Mouse (Mus musculus): Measurements from ENCODE around the gene Fam129b. TPM values are rescaled to one million over a fixed set of nuclear protein-coding genes. Genes with fewer than 3 reads are reported as not detected.

Fam129b gene
- polyA plus RNA-seq, 1 experiment = 32.3 TPM

- Histone ChIP-seq H3K4me3 (ENCODE audit: insufficient read depth, low read depth, low read length) (no peak overlapping the region), H3K27ac (ENCODE audit: insufficient read depth, low read depth, low read length) (no peak overlapping the region), H3K36me3 (ENCODE audit: control insufficient read depth, insufficient read depth, low read length) (no peaks in the 10 kb centered on the region), H3K27me3 (replicated peaks; ENCODE audit: control insufficient read depth, insufficient read depth, low read length) (no peaks in the 10 kb centered on the region), H3K4me1 (ENCODE audit: control insufficient read depth, insufficient read depth, low read length) (peaks cover 29% of the 10 kb centered on the region)
- 52% methylated on average over 2 of the region's 2 CpGs for WGBS
- DNase-seq = no peak
- TF ChIP-seq CTCF (conservative IDR thresholded peaks at IDR 0.05; ENCODE audit: insufficient read depth, insufficient read length, low read depth, low read length) (no peak), POLR2A (IDR thresholded peaks at IDR 0.05; ENCODE audit: low read depth, low read length) (no peak)
These were observed 18.2 kb downstream of the Fam129b start for GRCm38 (mm10) chr2:32894097-32894496.

GRCm38 (mm10) chr2:32895606-32896106 is 19.7 kb downstream of the Fam129b start:
- H3K36me3 ChIP-seq (ENCODE audit: control insufficient read depth, insufficient read depth, low read length) = no peaks in the 10 kb centered on the region
- peak; percentile 76 for DNase-seq
- peaks cover 30% of the 10 kb centered on the region for H3K4me1 ChIP-seq (ENCODE audit: control insufficient read depth, insufficient read depth, low read length)
- TF ChIP-seq POLR2A (IDR thresholded peaks at IDR 0.05; ENCODE audit: low read depth, low read length) (no peak), CTCF (conservative IDR thresholded peaks at IDR 0.05; ENCODE audit: insufficient read depth, insufficient read length, low read depth, low read length) (no peak)
- 22% methylated on average over 8 of the region's 8 CpGs for WGBS
- H3K27ac ChIP-seq (ENCODE audit: insufficient read depth, low read depth, low read length) = peak overlapping the region; percentile 53
- no peak overlapping the region for H3K4me3 ChIP-seq (ENCODE audit: insufficient read depth, low read depth, low read length)
- no peaks in the 10 kb centered on the region for H3K27me3 ChIP-seq (replicated peaks; ENCODE audit: control insufficient read depth, insufficient read depth, low read length)

GRCm38 (mm10) chr2:32896507-32897147 is 20.7 kb downstream of the Fam129b start:
- peaks cover 30% of the 10 kb centered on the region for H3K4me1 ChIP-seq (ENCODE audit: control insufficient read depth, insufficient read depth, low read length)
- no peaks in the 10 kb centered on the region for H3K36me3 ChIP-seq (ENCODE audit: control insufficient read depth, insufficient read depth, low read length)
- peak overlapping the region; percentile 53 for H3K27ac ChIP-seq (ENCODE audit: insufficient read depth, low read depth, low read length)
- DNase-seq = no peak
- no peak overlapping the region for H3K4me3 ChIP-seq (ENCODE audit: insufficient read depth, low read depth, low read length)
- WGBS = 59% methylated on average over 10 of the region's 10 CpGs
- no peaks in the 10 kb centered on the region for H3K27me3 ChIP-seq (replicated peaks; ENCODE audit: control insufficient read depth, insufficient read depth, low read length)
- no peak for TF ChIP-seq CTCF (conservative IDR thresholded peaks at IDR 0.05; ENCODE audit: insufficient read depth, insufficient read length, low read depth, low read length)
- no peak for TF ChIP-seq POLR2A (IDR thresholded peaks at IDR 0.05; ENCODE audit: low read depth, low read length)

- no peak for TF ChIP-seq POLR2A (IDR thresholded peaks at IDR 0.05; ENCODE audit: low read depth, low read length)
- TF ChIP-seq CTCF (conservative IDR thresholded peaks at IDR 0.05; ENCODE audit: insufficient read depth, insufficient read length, low read depth, low read length) = no peak
- no peak overlapping the region for H3K27ac ChIP-seq (ENCODE audit: insufficient read depth, low read depth, low read length)
- H3K36me3 ChIP-seq (ENCODE audit: control insufficient read depth, insufficient read depth, low read length) = no peaks in the 10 kb centered on the region
- H3K27me3 ChIP-seq (replicated peaks; ENCODE audit: control insufficient read depth, insufficient read depth, low read length) = no peaks in the 10 kb centered on the region
- WGBS = 31% methylated on average over 7 of the region's 7 CpGs
- H3K4me3 ChIP-seq (ENCODE audit: insufficient read depth, low read depth, low read length) = no peak overlapping the region
- DNase-seq = no peak
- peaks cover 22% of the 10 kb centered on the region; the same call in 1 of the 2 replicates for H3K4me1 ChIP-seq (ENCODE audit: control insufficient read depth, insufficient read depth, low read length)
These were observed 23.1 kb downstream of the Fam129b start for GRCm38 (mm10) chr2:32898983-32899382.

GRCm38 (mm10) chr2:32902126-32902525 is 26.2 kb downstream of the Fam129b start:
- H3K36me3 ChIP-seq (ENCODE audit: control insufficient read depth, insufficient read depth, low read length) = no peaks in the 10 kb centered on the region
- WGBS = 90% methylated on average over 9 of the region's 9 CpGs
- no peak for TF ChIP-seq POLR2A (IDR thresholded peaks at IDR 0.05; ENCODE audit: low read depth, low read length)
- no peak for TF ChIP-seq CTCF (conservative IDR thresholded peaks at IDR 0.05; ENCODE audit: insufficient read depth, insufficient read length, low read depth, low read length)
- peaks cover 11% of the 10 kb centered on the region for H3K4me1 ChIP-seq (ENCODE audit: control insufficient read depth, insufficient read depth, low read length)
- DNase-seq = no peak
- no peaks in the 10 kb centered on the region for H3K27me3 ChIP-seq (replicated peaks; ENCODE audit: control insufficient read depth, insufficient read depth, low read length)
- no peak overlapping the region for H3K4me3 ChIP-seq (ENCODE audit: insufficient read depth, low read depth, low read length)
- H3K27ac ChIP-seq (ENCODE audit: insufficient read depth, low read depth, low read length) = no peak overlapping the region

GRCm38 (mm10) chr2:32903470-32903869 is 27.6 kb downstream of the Fam129b start:
- H3K4me3 ChIP-seq (ENCODE audit: insufficient read depth, low read depth, low read length) = no peak overlapping the region
- no peaks in the 10 kb centered on the region for H3K27me3 ChIP-seq (replicated peaks; ENCODE audit: control insufficient read depth, insufficient read depth, low read length)
- no peak for DNase-seq
- H3K4me1 ChIP-seq (ENCODE audit: control insufficient read depth, insufficient read depth, low read length) = peaks cover 8% of the 10 kb centered on the region
- H3K36me3 ChIP-seq (ENCODE audit: control insufficient read depth, insufficient read depth, low read length) = no peaks in the 10 kb centered on the region
- WGBS = 72% methylated on average over 4 of the region's 4 CpGs
- TF ChIP-seq CTCF (conservative IDR thresholded peaks at IDR 0.05; ENCODE audit: insufficient read depth, insufficient read length, low read depth, low read length) (no peak), POLR2A (IDR thresholded peaks at IDR 0.05; ENCODE audit: low read depth, low read length) (no peak)
- H3K27ac ChIP-seq (ENCODE audit: insufficient read depth, low read depth, low read length) = no peak overlapping the region

DNA sequence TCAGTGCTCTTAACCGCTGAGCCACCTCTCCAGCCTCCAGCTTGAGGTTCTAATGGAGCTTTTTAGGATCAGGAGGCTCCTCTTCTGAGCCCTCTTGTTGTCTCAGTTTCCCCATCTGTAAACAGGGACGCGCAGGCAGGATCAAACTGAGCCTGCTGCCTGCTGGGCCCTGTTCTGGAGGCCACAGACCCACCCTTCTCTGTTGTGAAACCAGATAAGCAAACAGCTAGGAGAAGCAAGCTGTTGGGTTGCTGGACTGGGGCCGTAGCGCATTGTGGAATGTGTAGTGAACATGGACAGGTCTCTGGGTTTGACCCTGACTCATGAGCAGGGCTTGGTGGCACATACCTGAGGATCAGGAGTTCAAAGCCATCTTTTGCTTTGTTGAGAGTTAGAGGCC is 28.7 kb downstream of the Fam129b start:
- WGBS = 94% methylated on average over 5 of the region's 5 CpGs
- Histone ChIP-seq H3K4me3 (ENCODE audit: insufficient read depth, low read depth, low read length) (no peak overlapping the region), H3K36me3 (ENCODE audit: control insufficient read depth, insufficient read depth, low read length) (no peaks in the 10 kb centered on the region), H3K4me1 (ENCODE audit: control insufficient read depth, insufficient read depth, low read length) (peaks cover 5% of the 10 kb centered on the region), H3K27me3 (replicated peaks; ENCODE audit: control insufficient read depth, insufficient read depth, low read length) (no peaks in the 10 kb centered on the region), H3K27ac (ENCODE audit: insufficient read depth, low read depth, low read length) (no peak overlapping the region)
- DNase-seq = no peak
- TF ChIP-seq CTCF (conservative IDR thresholded peaks at IDR 0.05; ENCODE audit: insufficient read depth, insufficient read length, low read depth, low read length) (no peak), POLR2A (IDR thresholded peaks at IDR 0.05; ENCODE audit: low read depth, low read length) (no peak)

All from kidney, adult 2 months (tissue).